ENCODE assay signal across 9 mouse cellular contexts in genomic region chr14:101352046-101353008, GRCm38 (mm10).
DNase-seq lines count a peak whose midpoint lies in the region; ATAC-seq and TF ChIP-seq lines count a peak whose summit lies in the region.
"Had no signal": no experiment of that assay in that cellular context is flagged by ENCODE, and none has a peak within 500 bp of the region (broad histone marks: within the 10 kb centered on the region; RNA-seq: fewer than 3 reads in every experiment).

No protein-coding gene starts in this region.

- ATAC-seq in cerebellum, adult (ENCODE audit: insufficient number of reproducible peaks, low FRiP score, low TSS enrichment) = peak; percentile 26; the same call in 1 of the 2 replicates
- peak; percentile 98 for ATAC-seq in midbrain, embryonic 15.5 days (replicated peaks)
- no peak for ATAC-seq in megakaryocyte-erythroid progenitor cell, adult 5-6 weeks (replicated peaks; ENCODE audit: low FRiP score, low TSS enrichment, poor library complexity, severe bottlenecking)
- ATAC-seq in activated CD4-positive, CD25-positive, alpha-beta regulatory T cell, adult 4 months = no peak

- H3K9me3 ChIP-seq in midbrain, embryonic 15.5 days = no peaks in the 10 kb centered on the region
- H3K9me3 ChIP-seq: limb, embryonic 12.5 days had no signal

- H3K36me3 ChIP-seq in midbrain, embryonic 15.5 days (replicated peaks) = no peaks in the 10 kb centered on the region
- H3K36me3 ChIP-seq: limb, embryonic 12.5 days had no signal

- WGBS in midbrain, embryonic 15.5 days = 2% methylated on average over 6 of the region's 6 CpGs

- H3K27me3 ChIP-seq in midbrain, embryonic 15.5 days (replicated peaks) = no peaks in the 10 kb centered on the region
- H3K27me3 ChIP-seq: limb, embryonic 12.5 days had no signal

- H3K27ac ChIP-seq in layer of hippocampus, adult 2 months = peak overlapping the region; percentile 56
- H3K27ac ChIP-seq in midbrain, embryonic 15.5 days = peak overlapping the region; percentile 76
- H3K27ac ChIP-seq: limb, embryonic 12.5 days had no signal

- no peak overlapping the region for H3K9ac ChIP-seq in midbrain, embryonic 15.5 days
- H3K9ac ChIP-seq: limb, embryonic 12.5 days had no signal

- no peak for DNase-seq in cerebellum, adult 18-20 months
- DNase-seq in cerebellum, adult 8-10 months = peak; percentile 2
- DNase-seq in forelimb bud, embryonic 11.5 days (ENCODE audit: low read depth, low spot score) = peak; percentile 51
- DNase-seq in layer of hippocampus, adult 2 months (ENCODE audit: low spot score in 2 of 2) = peak; percentile 34 to 44

- peaks cover 19% of the 10 kb centered on the region for H3K4me1 ChIP-seq in midbrain, embryonic 15.5 days

- H3K4me3 ChIP-seq in layer of hippocampus, adult 2 months = no peak overlapping the region
- no peak overlapping the region for H3K4me3 ChIP-seq in midbrain, embryonic 15.5 days
- H3K4me3 ChIP-seq: limb, embryonic 12.5 days had no signal

- TF ChIP-seq CTCF in layer of hippocampus, adult 2 months (conservative IDR thresholded peaks at IDR 0.05) = no peak

- no peak overlapping the region for H3K4me2 ChIP-seq in midbrain, embryonic 15.5 days
- H3K4me2 ChIP-seq: limb, embryonic 12.5 days had no signal

Comparison
In these comparisons a context has a peak if more than half of its experiments do, and no peak if none do; other contexts are left out.
1. DNase-seq: peak in cerebellum, adult 8-10 months (single experiment), forelimb bud, embryonic 11.5 days (single experiment) and layer of hippocampus, adult 2 months (2 of 2); none in cerebellum, adult 18-20 months (0 of 2).
2. ATAC-seq: peak in cerebellum, adult (single experiment) and midbrain, embryonic 15.5 days (single experiment); none in megakaryocyte-erythroid progenitor cell, adult 5-6 weeks (single experiment) and activated CD4-positive, CD25-positive, alpha-beta regulatory T cell, adult 4 months (single experiment).